In the genomic region with DNA sequence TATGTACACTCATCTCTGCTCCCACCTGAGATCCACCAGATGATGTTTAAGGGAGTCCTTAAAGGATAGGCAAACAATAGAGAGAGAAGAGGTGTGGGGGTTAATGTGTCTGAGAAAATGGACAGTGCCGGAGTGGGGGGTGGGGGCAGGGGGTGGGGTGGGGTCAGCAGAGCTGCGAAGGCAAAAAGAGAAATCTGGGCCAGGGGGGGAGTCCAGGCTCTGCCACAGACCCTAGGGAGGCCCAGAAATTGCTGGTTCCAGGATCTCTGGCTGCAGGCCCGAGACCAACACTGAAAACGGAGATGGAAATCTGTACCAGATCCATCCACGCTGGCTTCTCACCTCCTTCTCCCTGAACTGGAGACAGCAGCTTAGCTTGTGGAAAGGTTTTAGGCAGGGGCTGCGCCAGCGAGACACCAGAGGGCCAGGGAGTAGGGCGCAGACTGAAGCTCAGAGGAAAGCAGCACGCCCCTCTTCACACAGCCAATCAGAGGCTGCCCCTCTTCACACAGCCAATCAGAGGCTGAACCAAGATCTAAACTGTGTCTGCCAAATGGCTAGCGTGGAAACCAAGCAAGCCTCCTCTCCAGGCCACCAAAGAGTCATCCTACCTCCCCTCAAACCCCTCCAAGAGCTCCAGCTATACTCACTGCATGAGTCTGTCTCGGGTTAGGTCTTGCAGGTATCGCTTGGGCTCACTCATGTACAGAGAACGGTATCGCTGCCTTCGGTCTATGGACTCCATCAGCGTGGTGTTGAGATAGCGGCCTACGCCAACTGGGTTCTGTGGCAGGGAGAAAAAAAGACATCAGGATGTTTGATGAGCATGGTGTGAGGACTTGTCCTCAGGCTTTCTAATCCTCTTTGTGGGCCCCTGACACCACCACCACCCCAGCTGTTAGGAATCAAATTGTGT, we compare ENCODE assay signal across 8 mouse cellular contexts. TPM values are rescaled to one million over a fixed set of nuclear protein-coding genes. Genes with fewer than 3 reads are reported as not detected.
A peak's percentile ranks its signal among the peaks of the same experiment; 100 is the strongest.
DNase-seq lines count a peak whose midpoint lies in the region; ATAC-seq and TF ChIP-seq lines count a peak whose summit lies in the region.

No protein-coding gene starts in this region.

- H3K9me3 ChIP-seq in ES-Bruce4 (replicated peaks; ENCODE audit: control insufficient read depth, insufficient read depth, low read length, poor library complexity, severe bottlenecking) (no peaks in the 10 kb centered on the region), ES-E14 (ENCODE audit: control insufficient read depth, insufficient read depth, low read depth, low read length) (no peaks in the 10 kb centered on the region)
- no peaks in the 10 kb centered on the region for H3K9me3 ChIP-seq in forebrain, postnatal 0 days (ENCODE audit: low read length)
- H3K9me3 ChIP-seq in liver, postnatal 0 days (ENCODE audit: low read length), result no peaks in the 10 kb centered on the region

- peak overlapping the region; percentile 26 for H3K4me2 ChIP-seq in forebrain, postnatal 0 days (ENCODE audit: low read depth)
- no peak overlapping the region; the same call in 1 of the 2 replicates for H3K4me2 ChIP-seq in liver, postnatal 0 days (ENCODE audit: low read depth, low read length)

- 0 out of 2 replicates have a peak overlapping the region, but pooled peaks have one; percentile 17 for H3K9ac ChIP-seq in ES-Bruce4 (ENCODE audit: low read depth, poor library complexity, severe bottlenecking)
- no peak overlapping the region for H3K9ac ChIP-seq in ES-E14 (ENCODE audit: insufficient read depth, low read depth, low read length, poor library complexity, severe bottlenecking)
- no peak overlapping the region for H3K9ac ChIP-seq in forebrain, postnatal 0 days
- H3K9ac ChIP-seq in liver, postnatal 0 days (replicated peaks), result no peak overlapping the region

- H3K36me3 ChIP-seq in ES-Bruce4 (ENCODE audit: control insufficient read depth, insufficient read depth, low read length, poor library complexity, severe bottlenecking), result no peaks in the 10 kb centered on the region
- H3K36me3 ChIP-seq in ES-E14 (ENCODE audit: control insufficient read depth, insufficient read depth, low read length, poor library complexity, severe bottlenecking), result no peaks in the 10 kb centered on the region
- H3K36me3 ChIP-seq in forebrain, postnatal 0 days (ENCODE audit: insufficient read depth), result no peaks in the 10 kb centered on the region
- no peaks in the 10 kb centered on the region for H3K36me3 ChIP-seq in liver, postnatal 0 days (replicated peaks; ENCODE audit: insufficient read depth, low read length)

- peak; percentile 97 for ATAC-seq in forebrain, postnatal 0 days
- ATAC-seq in liver, postnatal 0 days, result peak; percentile 82
- ATAC-seq in CD4-positive, CD25-positive, alpha-beta regulatory T cell, adult 4 months, result no peak

- H3K4me1 ChIP-seq in ES-Bruce4 (ENCODE audit: control insufficient read depth, insufficient read depth, low read length), result no peaks in the 10 kb centered on the region
- no peaks in the 10 kb centered on the region for H3K4me1 ChIP-seq in ES-E14 (ENCODE audit: control insufficient read depth in 2 of 2, insufficient read depth in 2 of 2, low read length in 2 of 2, poor library complexity in 1 of 2)
- H3K4me1 ChIP-seq in forebrain, postnatal 0 days (ENCODE audit: insufficient read depth), result no peaks in the 10 kb centered on the region
- no peaks in the 10 kb centered on the region; the same call in 1 of the 2 replicates for H3K4me1 ChIP-seq in liver, postnatal 0 days (ENCODE audit: insufficient read depth)

- DNase-seq in ES-E14 (ENCODE audit: low read depth, low spot score), result no peak
- DNase-seq in forebrain, postnatal 0 days, result peak; percentile 62
- no peak for DNase-seq in liver, postnatal 0 days
- no peak for DNase-seq in gastrocnemius, adult 18-20 months (ENCODE audit: low spot score)
- no peak for DNase-seq in heart, postnatal 10 days
- DNase-seq in kidney, adult 8-10 months, result no peak

- H3K4me3 ChIP-seq in ES-Bruce4 (ENCODE audit: low read depth, low read length) (peak overlapping the region; percentile 58), ES-E14 (ENCODE audit: insufficient read depth in 1 of 2, low read depth in 1 of 2, low read length in 2 of 2, poor library complexity in 1 of 2, severe bottlenecking in 1 of 2) (peak overlapping the region; percentile 16 to 71; a peak in 3 of 4 replicates)
- H3K4me3 ChIP-seq in forebrain, postnatal 0 days (ENCODE audit: low read depth, low read length), result no peak overlapping the region
- no peak overlapping the region for H3K4me3 ChIP-seq in liver, postnatal 0 days (ENCODE audit: low read depth, low read length)

- TF ChIP-seq EP300 in ES-Bruce4 (IDR thresholded peaks at IDR 0.05; ENCODE audit: insufficient read depth, low read depth, low read length), result no peak
- TF ChIP-seq EP300 in liver, postnatal 0 days (IDR thresholded peaks at IDR 0.05; ENCODE audit: low read depth), result no peak

- H3K27me3 ChIP-seq in ES-Bruce4 (ENCODE audit: control insufficient read depth, insufficient read depth, low read length, poor library complexity, severe bottlenecking), result no peaks in the 10 kb centered on the region
- H3K27me3 ChIP-seq in forebrain, postnatal 0 days (ENCODE audit: insufficient read depth, low read length), result no peaks in the 10 kb centered on the region
- no peaks in the 10 kb centered on the region for H3K27me3 ChIP-seq in liver, postnatal 0 days (ENCODE audit: insufficient read depth, low read length)

- WGBS in forebrain, postnatal 0 days, result 43% methylated on average over 18 of the region's 18 CpGs
- WGBS in liver, postnatal 0 days (ENCODE audit: insufficient replicate concordance), result 47% methylated on average over 18 of the region's 18 CpGs

- intact Hi-C loops in heart, postnatal 10 days (cut with DNase I), result no loop called here

- in situ Hi-C loops in ES-E14 (cut with MboI; ENCODE audit: low sequenced_read_pairs in 2 of 2, unreplicated experiment in 2 of 2), result no loop called here

- TF ChIP-seq CTCF in ES-Bruce4 (IDR thresholded peaks at IDR 0.05; ENCODE audit: low read depth, low read length), result no peak
- 0 out of 2 replicates have a peak, but pooled peaks have one; percentile 12 for TF ChIP-seq CTCF in forebrain, postnatal 0 days (IDR thresholded peaks at IDR 0.05; ENCODE audit: low read depth)
- no peak for TF ChIP-seq CTCF in liver, postnatal 0 days (IDR thresholded peaks at IDR 0.05; ENCODE audit: low read depth)

- H3K27ac ChIP-seq in ES-Bruce4 (ENCODE audit: insufficient read depth, low read length), result no peak overlapping the region
- H3K27ac ChIP-seq in ES-E14 (ENCODE audit: insufficient read depth, low read depth, low read length, poor library complexity, severe bottlenecking), result no peak overlapping the region
- H3K27ac ChIP-seq in forebrain, postnatal 0 days (ENCODE audit: low read depth, low read length), result no peak overlapping the region
- H3K27ac ChIP-seq in liver, postnatal 0 days (ENCODE audit: low read depth), result no peak overlapping the region

- TF ChIP-seq POLR2A in ES-Bruce4 (IDR thresholded peaks at IDR 0.05; ENCODE audit: insufficient read depth, low read length), result peak; percentile 7

TF ChIP-seq in ES-E14, 5 proteins besides CTCF, POLR2A, EP300 and RAD21:
- TF ChIP-seq ZNF384 (IDR thresholded peaks at IDR 0.05; ENCODE audit: low read depth, low read length) (no peak), CHD2 (IDR thresholded peaks at IDR 0.05; ENCODE audit: low read depth, low read length) (0 out of 2 replicates have a peak, but pooled peaks have one; percentile 64), HCFC1 (IDR thresholded peaks at IDR 0.05; ENCODE audit: borderline replicate concordance, insufficient read depth, low read length) (no peak), MAFK (IDR thresholded peaks at IDR 0.05; ENCODE audit: insufficient read depth, low read depth, low read length) (no peak)

RNA-seq across cellular contexts. Expression of gene Lexm, which starts 10.1 kb away (rescaled TPM):
- 1.3 and 2.0 TPM in 2 replicates for polyA plus RNA-seq in ES-Bruce4 (2011; ENCODE audit: insufficient read depth, insufficient read length, low read depth, missing spikeins)
- total RNA-seq in ES-E14 (2012; rRNA removed), result 2.1 and 2.9 TPM in 2 replicates
- not detected in 2 replicates for total RNA-seq in forebrain, postnatal 0 days (2014; rRNA removed)
- 0.09 TPM in 1 of 2 replicates, not detected in the other for polyA plus RNA-seq in forebrain, postnatal 0 days (2015; fragmentation: Nextera tagmentation; extraction: Ambion mirVana)
- not detected in 2 replicates for polyA plus RNA-seq in liver, postnatal 0 days (2015; fragmentation: Nextera tagmentation; extraction: Ambion mirVana)
- not detected for total RNA-seq in gastrocnemius, adult 18-20 months (2021)
- under 1 TPM in 1 of 2 experiments, not detected in 1; 0.40 TPM for polyA plus RNA-seq in CD4-positive, CD25-positive, alpha-beta regulatory T cell, adult 4 months (2017; shearing (Covaris generic))
- not detected for total RNA-seq in heart, postnatal 10 days (2021)

RNA-seq across cellular contexts. Expression of gene Ttc22, which starts 15.3 kb away (rescaled TPM):
- not detected in 2 replicates for polyA plus RNA-seq in ES-Bruce4 (2011; ENCODE audit: insufficient read depth, insufficient read length, low read depth, missing spikeins)
- total RNA-seq in ES-E14 (2012; rRNA removed), result 0.09 and 0.16 TPM in 2 replicates
- 2.5 TPM in 2 replicates for total RNA-seq in forebrain, postnatal 0 days (2014; rRNA removed)
- 1.2 and 1.6 TPM in 2 replicates for polyA plus RNA-seq in forebrain, postnatal 0 days (2015; fragmentation: Nextera tagmentation; extraction: Ambion mirVana)
- not detected in 2 replicates for polyA plus RNA-seq in liver, postnatal 0 days (2015; fragmentation: Nextera tagmentation; extraction: Ambion mirVana)
- total RNA-seq in gastrocnemius, adult 18-20 months (2021), result under 1 TPM in 1 of 2 experiments, not detected in 1; 0.09 TPM
- polyA plus RNA-seq in CD4-positive, CD25-positive, alpha-beta regulatory T cell, adult 4 months (2017; shearing (Covaris generic)), result not detected
- total RNA-seq in heart, postnatal 10 days (2021), result under 1 TPM; 0.17 to 0.35 TPM

RNA-seq across cellular contexts. Expression of gene Pars2, which starts 44.0 kb away (rescaled TPM):
- 7.2 and 10.0 TPM in 2 replicates for polyA plus RNA-seq in ES-Bruce4 (2011; ENCODE audit: insufficient read depth, insufficient read length, low read depth, missing spikeins)
- 12.1 and 14.7 TPM in 2 replicates for total RNA-seq in ES-E14 (2012; rRNA removed)
- total RNA-seq in forebrain, postnatal 0 days (2014; rRNA removed), result 13.2 and 13.6 TPM in 2 replicates
- polyA plus RNA-seq in forebrain, postnatal 0 days (2015; fragmentation: Nextera tagmentation; extraction: Ambion mirVana), result 9.2 and 9.9 TPM in 2 replicates
- 3.9 and 4.3 TPM in 2 replicates for polyA plus RNA-seq in liver, postnatal 0 days (2015; fragmentation: Nextera tagmentation; extraction: Ambion mirVana)
- total RNA-seq in gastrocnemius, adult 18-20 months (2021), result 1 to 10 TPM; 2.4 to 3.4 TPM
- 10 to 100 TPM; 11.4 to 17.4 TPM for polyA plus RNA-seq in CD4-positive, CD25-positive, alpha-beta regulatory T cell, adult 4 months (2017; shearing (Covaris generic))
- total RNA-seq in heart, postnatal 10 days (2021), result 1 to 10 TPM; 4.2 to 5.0 TPM

RNA-seq across cellular contexts. Expression of gene Dhcr24, which starts 46.1 kb away (rescaled TPM):
- 77.5 and 85.2 TPM in 2 replicates for polyA plus RNA-seq in ES-Bruce4 (2011; ENCODE audit: insufficient read depth, insufficient read length, low read depth, missing spikeins)
- 223 and 321 TPM in 2 replicates for total RNA-seq in ES-E14 (2012; rRNA removed)
- total RNA-seq in forebrain, postnatal 0 days (2014; rRNA removed), result 101 and 105 TPM in 2 replicates
- 7.0 and 7.7 TPM in 2 replicates for polyA plus RNA-seq in forebrain, postnatal 0 days (2015; fragmentation: Nextera tagmentation; extraction: Ambion mirVana)
- 13.6 and 17.1 TPM in 2 replicates for polyA plus RNA-seq in liver, postnatal 0 days (2015; fragmentation: Nextera tagmentation; extraction: Ambion mirVana)
- total RNA-seq in gastrocnemius, adult 18-20 months (2021), result 1 to 10 TPM; 3.3 to 3.4 TPM
- polyA plus RNA-seq in CD4-positive, CD25-positive, alpha-beta regulatory T cell, adult 4 months (2017; shearing (Covaris generic)), result 1 to 10 TPM; 2.6 to 3.0 TPM
- total RNA-seq in heart, postnatal 10 days (2021), result 1 to 10 TPM; 6.9 to 8.4 TPM

Comparison
In these comparisons a context has a peak if more than half of its experiments do, and no peak if none do; other contexts are left out.
1. H3K4me3 ChIP-seq: peak in ES-Bruce4 (single experiment) and ES-E14 (2 of 2); none in forebrain, postnatal 0 days (single experiment) and liver, postnatal 0 days (single experiment).